Mouse (Mus musculus) heart, embryonic 14.5 days (tissue): ENCODE data around the gene Gpr4. TPM values are rescaled to one million over a fixed set of nuclear protein-coding genes. Genes with fewer than 3 reads are reported as not detected.

Experiments used
- ATAC-seq: fragments of 200-750 bp; cut with Nextera tagmentation; 2 replicates; pipeline ENCODE4 v1.8.0; 2017; ENCODE audit warnings: low read depth, moderate TSS enrichment; ENCODE audit not compliant: insufficient number of reproducible peaks, insufficient read depth, low FRiP score
- H3K27ac ChIP-seq, 2 experiments: fragments of 200-500 bp in 1 of 2; fragments of 300-500 bp in 1 of 2; sonication (generic) in 1 of 2; replicated peaks in 1 of 2; 2 replicates each; pipeline ENCODE4 v1.5.1; 2012 to 2014; ENCODE audit warnings: low read depth in 2 of 2, low read length in 2 of 2, control low read depth in 1 of 2, mild to moderate bottlenecking in 1 of 2, mixed read lengths in 1 of 2; ENCODE audit not compliant: control insufficient read depth in 1 of 2, insufficient read depth in 1 of 2
- H3K27me3 ChIP-seq: fragments of 300-500 bp; sonication (generic); 2 replicates; pipeline ENCODE4 v1.6.1; 2014; ENCODE audit warnings: mild to moderate bottlenecking, low read length, control low read depth; ENCODE audit not compliant: control insufficient read depth, insufficient read depth
- H3K36me3 ChIP-seq: fragments of 300-500 bp; sonication (generic); 2 replicates; pipeline ENCODE4 v1.6.1; 2014; ENCODE audit warnings: mild to moderate bottlenecking, control low read depth, low read length, mixed read lengths; ENCODE audit not compliant: control insufficient read depth, insufficient read depth
- H3K4me1 ChIP-seq, 2 experiments: fragments of 200-500 bp in 1 of 2; fragments of 300-500 bp in 1 of 2; sonication (generic) in 1 of 2; 2 replicates each; pipeline ENCODE4 v1.6.1; 2012 to 2014; ENCODE audit warnings: low read length in 2 of 2, control low read depth in 1 of 2, mixed read lengths in 1 of 2; ENCODE audit not compliant: control insufficient read depth in 2 of 2, insufficient read depth in 2 of 2
- H3K4me2 ChIP-seq: fragments of 300-500 bp; sonication (generic); 2 replicates; pipeline ENCODE4 v1.6.1; 2014; ENCODE audit warnings: mild to moderate bottlenecking, low read length
- H3K4me3 ChIP-seq, 2 experiments: fragments of 200-500 bp in 1 of 2; fragments of 300-500 bp in 1 of 2; sonication (generic) in 1 of 2; 2 replicates each; pipeline ENCODE4 v1.5.1; 2012 to 2014; ENCODE audit warnings: low read length in 2 of 2, mild to moderate bottlenecking in 2 of 2, control low read depth in 1 of 2, low read depth in 1 of 2, moderate library complexity in 1 of 2; ENCODE audit not compliant: control insufficient read depth in 1 of 2, insufficient read depth in 1 of 2
- H3K9ac ChIP-seq: fragments of 300-500 bp; sonication (generic); 2 replicates; pipeline ENCODE4 v1.6.1; 2014; ENCODE audit warnings: mild to moderate bottlenecking, low read length
- H3K9me3 ChIP-seq: fragments of 300-500 bp; sonication (generic); 2 replicates; pipeline ENCODE4 v1.6.1; 2016; ENCODE audit warnings: low read length, control low read depth; ENCODE audit not compliant: control insufficient read depth
- WGBS: fragments of 180-500 bp; shearing (Covaris S2); extraction: QIAGEN DNeasy Blood & Tissue Kit; methylation state at CpG from one replicate; pipeline ENCODE4 v1.1.7; 2014; 5-methylcytosine and 5-hydroxymethylcytosine counted together
- polyA plus RNA-seq: library from polyadenylated mRNA; unstranded; fragments of >200 nt; fragmentation: Nextera tagmentation; extraction: Ambion mirVana; gene quantifications from 2 replicates; pipeline ENCODE4 v1.2.1, GENCODE M21; 2014

The Gpr4 gene
- polyA plus RNA-seq, 1 experiment from 2014 or later, result 1.6 TPM

GRCm38 (mm10) chr7:19169506-19169905, 42.8 kb upstream of the Gpr4 start:
- no peaks in the 10 kb centered on the region for H3K9me3 ChIP-seq
- peak overlapping the region; percentile 96 to 99 for H3K27ac ChIP-seq
- peaks cover 45 to 55% of the 10 kb centered on the region in 2 experiments for H3K4me1 ChIP-seq
- H3K9ac ChIP-seq, result no peak overlapping the region
- H3K27me3 ChIP-seq, result no peaks in the 10 kb centered on the region
- ATAC-seq, result no peak
- H3K4me2 ChIP-seq, result peak overlapping the region; percentile 48
- H3K36me3 ChIP-seq, result no peaks in the 10 kb centered on the region
- H3K4me3 ChIP-seq, result no peak overlapping the region
- WGBS, result 58% methylated on average over 10 of the region's 10 CpGs

DNA sequence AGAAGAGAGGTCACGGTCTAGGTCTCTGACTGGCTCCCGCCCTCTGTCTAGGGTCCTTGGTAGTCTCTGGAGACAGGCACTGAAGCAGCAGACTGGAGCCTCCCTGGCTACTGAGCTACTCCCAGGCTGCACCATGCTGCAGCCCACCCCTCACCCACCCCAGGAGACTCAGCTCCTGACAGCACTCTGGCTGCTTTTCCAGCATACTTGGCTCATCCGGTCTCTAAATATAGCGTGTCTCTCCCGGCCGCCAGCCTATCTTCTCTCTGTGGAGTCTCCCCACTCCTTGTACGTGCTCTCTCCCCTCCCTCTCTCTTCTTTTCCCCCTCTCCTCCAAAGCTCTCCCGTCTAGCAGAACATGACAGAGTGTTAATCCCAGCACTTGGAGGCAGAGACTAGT, 42.2 kb upstream of the Gpr4 start:
- peak overlapping the region; percentile 96 to 99 for H3K27ac ChIP-seq
- H3K4me1 ChIP-seq, result peaks cover 39 to 49% of the 10 kb centered on the region in 2 experiments
- ATAC-seq, result peak; percentile 87
- H3K27me3 ChIP-seq, result no peaks in the 10 kb centered on the region
- peak overlapping the region; percentile 58 for H3K9ac ChIP-seq
- no peak overlapping the region for H3K4me3 ChIP-seq
- H3K36me3 ChIP-seq, result no peaks in the 10 kb centered on the region
- 5% methylated on average over 8 of the region's 8 CpGs for WGBS
- peak overlapping the region; percentile 48 for H3K4me2 ChIP-seq
- H3K9me3 ChIP-seq, result no peaks in the 10 kb centered on the region

DNA sequence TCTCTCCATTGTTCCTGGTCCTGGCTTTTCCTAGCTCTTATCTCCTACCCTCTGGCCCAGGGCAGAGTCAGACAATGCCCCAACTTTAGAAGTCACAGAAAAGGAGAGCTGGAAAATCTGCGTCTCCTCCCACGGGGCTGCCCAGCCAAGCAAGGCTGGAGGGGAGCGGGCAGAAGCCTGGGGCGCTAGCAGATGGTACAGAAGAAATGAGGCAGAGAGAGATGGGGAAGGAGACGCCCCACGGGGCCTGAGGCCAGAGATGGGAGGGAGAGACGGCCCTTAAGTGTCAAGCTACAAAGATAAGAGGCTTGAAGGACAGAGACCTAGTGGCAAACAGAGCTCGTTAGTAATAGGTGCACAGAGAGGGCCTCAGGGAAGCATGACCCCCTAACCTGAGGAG, 40.5 kb upstream of the Gpr4 start:
- Histone ChIP-seq H3K9me3 (no peaks in the 10 kb centered on the region), H3K36me3 (no peaks in the 10 kb centered on the region), H3K4me2 (no peak overlapping the region), H3K9ac (peak overlapping the region; percentile 50; the same call in 1 of the 2 replicates), H3K4me3 (no peak overlapping the region), H3K27me3 (peaks cover 16% of the 10 kb centered on the region), H3K27ac (peak overlapping the region; percentile 74 to 79), H3K4me1 (peaks cover 34 to 45% of the 10 kb centered on the region in 2 experiments)
- WGBS, result 14% methylated on average over 8 of the region's 8 CpGs
- no peak for ATAC-seq

DNA sequence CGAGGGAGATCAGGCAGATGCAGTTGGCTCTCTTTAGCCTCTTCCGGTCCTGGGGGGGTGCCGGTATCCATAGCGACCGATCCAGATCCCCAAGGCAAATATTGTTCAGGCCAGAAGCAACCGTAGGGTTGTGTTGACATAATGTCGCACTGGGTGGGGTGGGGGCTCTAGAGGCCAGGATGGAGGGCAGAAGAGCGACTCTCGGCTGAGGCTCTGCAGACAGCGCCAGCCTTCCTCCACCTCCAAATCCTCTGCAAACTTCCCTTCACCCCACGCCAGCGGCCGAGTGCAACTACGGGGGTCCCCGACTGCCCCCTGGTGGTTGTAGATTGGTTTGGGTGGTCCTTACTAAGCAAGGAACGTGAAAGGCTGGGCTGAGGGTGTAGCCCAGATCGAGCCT, 39.5 kb upstream of the Gpr4 start:
- H3K36me3 ChIP-seq, result no peaks in the 10 kb centered on the region
- peak overlapping the region; percentile 52 for H3K4me2 ChIP-seq
- ATAC-seq, result no peak
- H3K9ac ChIP-seq, result peak overlapping the region; percentile 26; the same call in 1 of the 2 replicates
- H3K27ac ChIP-seq, result peak overlapping the region; percentile 74 to 79
- no peaks in the 10 kb centered on the region for H3K9me3 ChIP-seq
- H3K27me3 ChIP-seq, result peaks cover 26% of the 10 kb centered on the region
- 4% methylated on average over 17 of the region's 17 CpGs for WGBS
- peak overlapping the region; percentile 21 to 27; a peak in 3 of 4 replicates for H3K4me3 ChIP-seq
- peaks cover 34 to 45% of the 10 kb centered on the region in 2 experiments for H3K4me1 ChIP-seq

DNA sequence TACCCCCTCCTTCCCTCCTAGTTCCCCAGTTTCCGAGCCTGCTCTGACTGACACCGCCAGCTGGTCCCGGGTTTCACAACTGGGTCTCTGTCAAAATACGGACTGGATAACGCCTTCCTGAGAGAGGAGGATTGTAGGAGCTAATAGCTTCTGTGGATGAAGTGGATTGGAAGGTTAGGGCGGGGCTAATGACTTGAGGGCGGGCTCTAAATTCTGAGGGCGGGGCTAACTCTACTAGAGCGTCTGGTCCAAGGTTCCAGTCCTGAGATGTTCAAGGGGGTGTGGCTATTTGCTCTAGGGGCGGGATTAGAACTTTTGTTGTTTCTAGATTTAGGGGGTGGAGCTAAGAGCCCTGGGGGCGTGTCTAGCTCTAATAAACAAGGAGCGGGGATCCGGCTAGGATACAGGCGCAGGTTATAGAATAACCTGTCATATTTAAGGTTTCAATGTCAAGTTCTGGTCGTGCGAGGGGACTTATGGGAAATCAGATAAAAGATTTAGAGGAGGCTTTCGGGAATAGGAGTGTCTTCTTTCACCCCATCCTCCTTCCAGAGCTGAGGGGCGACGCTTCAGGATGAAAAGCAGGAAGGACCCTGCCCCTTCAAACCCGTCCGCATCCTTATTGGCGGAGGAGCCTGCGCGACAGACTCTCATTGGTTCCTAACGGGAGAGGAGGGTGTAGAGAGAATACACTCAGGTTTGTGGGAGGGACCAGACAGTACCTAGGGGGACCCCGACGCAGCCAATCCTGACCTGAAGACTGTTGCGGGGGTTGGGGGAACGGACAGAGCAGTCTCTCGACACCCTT, 36.4 kb upstream of the Gpr4 start, which contains the start of gene Eml2:
Gene Eml2, plus strand, starts transcription at position 714 of the 808 bp plus-strand sequence.
- peak within 1 kb of the TSS; percentile 41 for H3K4me2 ChIP-seq
- peaks cover 44% of the 10 kb centered on the region for H3K27me3 ChIP-seq
- H3K36me3 ChIP-seq, result no peaks in the 10 kb centered on the region
- no peak for ATAC-seq
- WGBS, result 2% methylated on average over 30 of the region's 30 CpGs
- H3K27ac ChIP-seq, result no peak within 1 kb of the TSS
- peaks cover 17 to 29% of the 10 kb centered on the region in 2 experiments for H3K4me1 ChIP-seq
- no peak within 1 kb of the TSS for H3K9ac ChIP-seq
- H3K9me3 ChIP-seq, result peaks cover 3% of the 10 kb centered on the region; the same call in 1 of the 2 replicates
- H3K4me3 ChIP-seq, result peak within 1 kb of the TSS in 1 of 2 experiments; percentile 14; a peak in 2 of 4 replicates

GRCm38 (mm10) chr7:19176516-19176947, 35.8 kb upstream of the Gpr4 start:
- Histone ChIP-seq H3K4me2 (peak overlapping the region; percentile 41), H3K9ac (no peak overlapping the region), H3K27ac (no peak overlapping the region), H3K4me3 (peak overlapping the region in 1 of 2 experiments; percentile 14; a peak in 2 of 4 replicates), H3K9me3 (peaks cover 3% of the 10 kb centered on the region; the same call in 1 of the 2 replicates), H3K36me3 (no peaks in the 10 kb centered on the region), H3K4me1 (peaks cover 17 to 28% of the 10 kb centered on the region in 2 experiments), H3K27me3 (peaks cover 44% of the 10 kb centered on the region)
- 9% methylated on average over 21 of the region's 21 CpGs for WGBS
- ATAC-seq, result no peak

DNA sequence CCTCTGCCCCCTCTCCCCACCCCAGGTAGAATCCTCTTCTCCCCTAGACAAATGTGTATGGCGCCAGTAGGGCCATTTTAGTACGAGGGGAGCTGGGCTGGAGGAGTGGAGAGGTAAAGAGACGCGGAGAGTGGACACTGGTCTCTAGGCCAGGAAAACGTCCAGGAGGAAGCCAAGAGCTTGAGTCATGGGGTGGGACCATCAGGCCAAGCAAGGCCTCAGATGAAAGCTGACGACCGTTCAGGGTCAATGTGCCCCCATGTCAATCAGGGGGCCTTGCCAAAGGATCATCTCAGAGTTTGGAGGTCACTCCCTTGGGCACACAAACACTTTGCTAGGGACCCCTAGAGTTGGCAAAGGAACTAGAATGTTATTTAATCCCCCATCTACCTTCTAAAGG, 35.1 kb upstream of the Gpr4 start:
- no peak overlapping the region for H3K27ac ChIP-seq
- H3K4me1 ChIP-seq, result peaks cover 10 to 25% of the 10 kb centered on the region in 2 experiments
- H3K4me2 ChIP-seq, result no peak overlapping the region
- ATAC-seq, result no peak
- WGBS, result 71% methylated on average over 7 of the region's 7 CpGs
- H3K36me3 ChIP-seq, result no peaks in the 10 kb centered on the region
- H3K4me3 ChIP-seq, result no peak overlapping the region
- H3K9me3 ChIP-seq, result peaks cover 3% of the 10 kb centered on the region; the same call in 1 of the 2 replicates
- no peak overlapping the region for H3K9ac ChIP-seq
- H3K27me3 ChIP-seq, result peaks cover 44% of the 10 kb centered on the region
